Mouse (Mus musculus): ENCODE data around the gene Man2b1. TPM values are rescaled to one million over a fixed set of nuclear protein-coding genes. Genes with fewer than 3 reads are reported as not detected.

Gene Man2b1
- polyA plus RNA-seq (2015; fragmentation: Nextera tagmentation; extraction: Ambion mirVana) = 64.0 and 68.4 TPM in 2 replicates

DNA sequence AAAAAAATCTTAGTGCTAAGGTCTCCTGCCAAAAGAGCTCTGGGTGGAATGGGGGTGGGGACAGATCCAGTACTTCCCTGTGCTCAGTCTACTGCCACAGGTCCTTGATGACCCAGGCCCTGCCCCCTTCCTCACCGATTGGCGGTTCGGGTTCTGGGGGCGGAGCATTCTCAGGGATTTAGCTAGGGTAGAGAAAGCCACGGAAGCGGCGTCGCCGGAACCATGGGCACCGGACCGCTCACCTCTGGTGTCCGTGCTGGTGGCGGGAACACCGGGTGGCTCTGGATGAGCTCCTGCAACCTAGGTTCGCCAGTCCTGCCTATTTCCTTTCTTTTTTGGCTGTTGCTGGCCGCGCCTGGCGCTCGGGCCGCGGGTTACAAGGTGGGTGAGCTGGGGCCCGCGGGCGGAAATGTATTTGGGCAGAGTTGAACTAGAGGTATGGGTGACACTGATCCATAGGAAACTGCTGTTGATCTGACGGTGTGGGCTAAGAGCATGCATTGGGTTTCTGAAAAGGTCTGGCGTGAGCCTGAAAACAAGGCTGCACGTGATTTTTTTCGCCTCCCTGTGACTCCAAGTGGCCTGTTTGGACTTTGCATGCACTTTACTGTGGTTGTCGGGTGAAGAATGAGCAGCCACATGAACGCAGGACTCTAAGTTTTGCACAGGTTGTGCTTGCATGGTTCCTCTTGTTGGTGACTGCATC, at the start of gene Man2b1:
TSS of gene Man2b1 (plus strand) at position 163 of the 706 bp plus-strand sequence.
- DNase-seq (ENCODE audit: low spot score) = peak; percentile 87

DNA sequence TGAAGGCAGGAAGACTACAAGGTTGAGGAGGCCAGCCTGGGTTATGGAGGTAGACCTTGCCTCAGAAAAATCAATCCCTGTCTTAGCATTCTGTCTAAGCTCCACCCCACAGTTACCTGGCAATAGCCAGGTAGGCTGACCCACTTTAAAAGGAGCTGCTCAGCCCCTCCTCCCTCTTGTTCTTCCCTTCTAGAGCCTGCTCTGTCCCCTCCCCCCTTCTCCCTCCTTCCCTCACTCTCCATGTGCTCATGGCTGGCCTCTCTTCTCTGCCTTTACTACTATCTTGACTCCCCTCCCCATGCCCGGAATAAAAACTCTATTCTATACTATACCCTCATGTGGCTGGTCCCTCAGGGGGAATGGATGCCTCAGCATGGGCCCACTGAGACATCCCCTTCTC, 49.2 kb upstream of the Man2b1 start:
- no peak for DNase-seq (ENCODE audit: low spot score)

DNA sequence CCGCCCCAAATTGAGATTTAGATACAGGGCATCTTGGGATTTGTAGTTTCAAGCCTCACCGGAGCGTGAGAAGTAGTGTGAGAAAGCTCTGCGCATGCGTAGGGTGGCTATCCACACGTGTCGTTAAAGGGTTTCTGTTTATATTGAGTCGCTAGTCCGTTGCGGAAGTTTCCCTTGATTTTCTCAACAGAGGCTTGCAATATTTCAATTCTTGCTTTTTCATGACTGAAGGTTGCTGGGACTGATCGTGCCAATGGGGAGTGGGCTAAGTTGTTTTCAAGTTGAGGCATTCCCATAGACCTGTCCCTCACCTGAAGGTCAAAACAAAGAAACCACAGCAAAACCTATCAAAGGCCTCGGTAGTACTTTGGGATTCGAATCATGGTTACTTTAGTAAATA, 48.3 kb upstream of the Man2b1 start:
- DNase-seq (ENCODE audit: low spot score) = peak; percentile 92

DNA sequence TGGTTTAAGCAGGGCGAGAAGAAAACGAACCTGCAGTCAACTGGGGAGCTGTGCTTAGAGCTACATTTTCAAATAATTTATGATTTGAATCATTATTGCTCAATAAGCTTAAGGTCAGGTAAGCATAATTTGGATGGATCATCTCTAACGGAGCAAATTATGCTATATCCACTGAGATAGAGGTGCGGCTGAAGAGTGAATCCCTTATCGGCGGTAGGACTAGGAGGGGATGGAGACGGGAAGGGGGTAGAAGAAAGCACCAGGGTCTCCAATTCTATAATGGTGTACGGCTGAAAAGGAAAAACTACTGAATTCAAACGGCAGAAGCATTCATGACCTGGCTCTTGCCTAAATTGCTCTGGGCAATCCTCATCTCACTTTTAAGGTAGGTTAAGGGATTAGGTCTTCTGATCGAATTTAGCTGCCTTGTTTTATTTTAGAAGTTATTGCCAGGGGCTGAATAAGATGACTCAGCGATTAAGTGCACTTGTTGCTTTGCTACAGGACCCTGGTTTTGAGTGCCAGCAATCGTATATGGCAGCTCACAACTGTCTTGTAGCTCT, 47.8 kb upstream of the Man2b1 start:
- no peak for DNase-seq (ENCODE audit: low spot score)

DNA sequence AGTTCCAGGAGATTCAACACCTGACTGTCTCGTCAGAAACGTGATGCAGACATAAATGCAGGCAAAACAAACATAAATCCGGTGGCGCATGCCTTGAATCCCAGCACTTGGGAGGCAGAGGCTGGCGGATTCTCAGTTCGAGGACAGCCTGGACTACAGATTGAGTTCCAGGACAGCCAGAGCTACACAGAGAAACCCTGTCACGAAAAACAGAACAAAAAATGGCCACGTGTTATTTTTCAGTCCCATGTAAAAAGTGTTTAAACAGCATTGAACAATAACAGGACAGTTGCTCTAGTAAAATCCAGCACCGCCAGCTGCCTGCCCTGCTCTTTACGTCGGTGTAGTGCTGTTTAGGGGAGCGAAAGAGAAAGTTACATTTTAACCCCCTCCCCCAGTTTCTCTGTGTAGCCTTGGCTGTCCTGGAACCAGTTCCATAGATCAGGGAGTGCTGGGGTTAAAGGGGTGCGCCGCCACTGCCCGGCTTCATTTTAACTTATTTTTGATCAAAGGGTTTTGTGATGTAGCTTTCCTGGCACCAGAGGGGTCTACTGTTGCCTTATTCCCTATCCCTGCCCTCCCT, 47.3 kb upstream of the Man2b1 start:
- peak; percentile 52 for DNase-seq (ENCODE audit: low spot score)

DNA sequence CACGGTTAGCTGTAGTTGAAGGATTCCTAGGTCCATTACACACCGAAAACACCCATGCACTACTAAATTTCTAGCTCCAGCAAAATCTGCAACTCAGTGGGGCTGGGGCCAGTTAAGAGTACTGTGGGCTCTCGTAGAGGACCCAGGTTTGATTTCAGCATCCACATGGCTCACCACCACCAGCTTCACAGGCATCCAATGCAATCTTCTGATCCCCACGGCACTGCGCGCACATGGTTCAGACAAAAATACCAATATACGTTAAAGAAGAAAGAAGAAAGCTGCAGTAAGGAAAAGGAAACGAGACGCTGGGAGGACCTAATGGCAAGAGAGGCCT, 46.7 kb upstream of the Man2b1 start:
- DNase-seq (ENCODE audit: low spot score) = no peak

DNA sequence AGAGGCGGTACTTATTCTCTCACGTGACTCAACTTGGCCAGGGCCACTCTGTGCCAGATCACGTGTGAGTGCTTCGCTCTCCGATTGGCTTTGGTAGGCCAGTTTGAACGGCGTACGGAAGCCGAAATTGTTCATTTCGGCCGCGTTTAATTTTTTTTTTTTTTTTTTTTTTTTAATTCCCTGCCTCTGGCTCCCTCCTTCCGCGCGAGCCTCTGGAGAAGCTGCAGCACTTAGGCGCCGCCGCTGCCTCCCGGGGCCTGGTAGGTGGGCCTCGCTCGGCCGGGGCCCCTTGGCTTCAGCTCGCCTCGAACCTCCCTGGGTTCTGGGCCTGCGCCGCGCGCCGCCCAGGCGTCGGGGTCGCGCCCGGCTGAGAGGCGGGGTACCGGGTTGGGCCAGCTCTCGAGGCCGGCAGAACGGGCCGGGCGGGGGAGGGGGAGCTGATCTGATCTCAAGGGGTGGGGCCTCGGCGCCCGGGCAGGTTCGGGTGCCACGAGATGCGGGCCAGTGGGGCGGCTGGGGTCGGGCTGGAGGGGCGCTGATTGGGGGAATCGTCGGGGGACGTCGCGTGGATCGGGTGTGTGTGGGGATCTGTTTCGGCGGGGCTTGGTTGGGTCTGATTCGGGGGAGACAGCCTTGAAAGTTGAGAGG, 46.2 kb upstream of the Man2b1 start, which contains the start of gene Tnpo2:
TSS of gene Tnpo2 (plus strand) at position 198 of the 648 bp plus-strand sequence.
- DNase-seq (ENCODE audit: low spot score) = peak; percentile 95

DNA sequence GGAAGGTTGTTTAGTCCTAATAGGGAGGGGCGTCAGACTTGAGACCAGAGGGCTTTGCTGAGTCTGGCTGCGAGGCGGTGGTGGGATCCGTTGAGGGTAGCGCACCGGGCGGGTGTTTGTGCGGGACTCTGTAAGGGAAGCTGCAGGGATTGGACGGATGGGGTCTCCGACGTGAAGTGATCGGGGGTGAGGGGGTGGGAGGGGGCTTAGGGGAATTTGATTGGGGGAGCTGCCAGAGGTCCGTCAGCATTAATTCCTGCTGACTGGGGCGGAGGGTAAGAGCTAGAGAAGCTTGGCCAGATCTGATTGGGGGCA, 45.7 kb upstream of the Man2b1 start:
- DNase-seq (ENCODE audit: low spot score) = no peak

DNA sequence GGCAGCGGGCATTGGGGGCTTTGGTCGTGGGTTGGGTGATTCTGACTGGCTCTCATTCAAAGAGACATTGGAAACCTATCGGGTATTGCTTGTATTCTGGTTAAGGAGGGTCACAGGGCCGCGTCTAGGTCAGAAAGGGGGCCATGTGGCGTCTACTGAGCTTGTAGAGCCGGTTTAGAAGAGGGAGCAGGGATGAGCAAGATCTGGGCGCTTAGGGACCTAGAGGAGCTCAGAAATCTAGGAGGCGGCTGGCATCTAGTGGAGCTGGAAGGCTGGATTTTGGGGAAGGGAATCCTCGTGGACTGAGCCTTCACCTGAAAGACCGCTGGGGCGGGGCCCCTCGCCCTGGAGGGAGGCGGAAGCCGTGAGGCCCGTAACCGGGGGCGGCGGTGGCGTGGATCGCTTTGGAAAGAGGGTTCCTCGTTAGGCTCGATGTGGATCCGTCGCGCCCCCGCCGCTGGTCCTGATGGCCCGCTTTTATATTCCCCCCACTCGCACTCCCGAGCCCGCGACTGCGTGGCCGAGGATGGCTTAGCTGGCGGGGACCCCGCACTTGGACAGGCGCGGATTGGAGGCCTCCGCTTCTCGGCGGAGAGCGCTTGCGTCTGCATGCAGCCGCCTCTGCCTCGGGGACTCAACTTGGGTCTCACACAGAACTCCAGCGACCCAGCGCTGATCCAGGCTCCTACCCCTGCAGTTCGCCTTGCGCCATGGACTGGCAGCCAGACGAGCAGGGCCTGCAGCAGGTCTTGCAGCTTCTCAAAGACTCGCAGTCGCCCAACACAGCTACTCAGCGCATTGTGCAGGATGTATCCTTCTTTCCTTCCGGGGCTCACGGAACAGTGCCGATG, 45.2 kb upstream of the Man2b1 start:
- peak; percentile 70 for DNase-seq (ENCODE audit: low spot score)

DNA sequence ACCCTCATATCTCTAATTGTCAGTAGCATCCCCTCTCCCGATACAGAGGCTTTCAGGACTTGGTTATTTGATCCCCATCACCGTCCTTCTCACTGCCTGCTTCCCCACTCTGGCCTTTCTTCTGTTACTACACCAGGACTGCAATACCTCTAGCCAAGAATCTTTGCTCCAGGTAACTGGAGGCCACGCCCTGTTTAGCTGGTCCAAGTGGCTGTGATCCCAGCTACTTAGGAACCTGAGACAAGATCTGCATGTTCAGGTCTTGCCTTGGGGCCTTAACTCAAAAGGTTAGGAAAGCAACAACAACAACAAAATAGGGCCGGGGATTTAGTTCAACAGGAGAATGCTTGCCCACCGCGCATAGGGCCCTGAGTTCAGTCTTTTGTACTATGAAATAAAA, 39.5 kb upstream of the Man2b1 start:
- DNase-seq (ENCODE audit: low spot score) = no peak

DNA sequence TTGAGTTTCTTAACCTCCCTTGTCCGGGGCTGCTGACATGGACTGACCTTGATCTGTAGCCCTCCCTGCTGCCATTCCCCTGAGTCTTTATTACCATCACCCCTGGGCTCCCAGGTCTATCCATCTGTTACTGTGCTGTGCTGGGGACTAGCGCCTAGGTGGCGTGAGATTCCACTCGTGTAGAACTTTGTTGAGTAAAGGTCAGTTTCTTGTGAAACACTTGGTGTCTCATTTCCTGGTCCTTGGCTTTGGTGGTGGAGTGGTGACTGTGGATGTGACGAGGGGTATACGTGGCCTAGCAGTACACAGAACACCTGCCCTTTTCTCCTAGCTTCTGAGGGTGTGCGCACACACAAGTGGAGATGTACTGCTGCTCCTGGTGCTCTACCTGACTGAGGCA, 25.7 kb upstream of the Man2b1 start:
- DNase-seq (ENCODE audit: low spot score) = no peak

DNA sequence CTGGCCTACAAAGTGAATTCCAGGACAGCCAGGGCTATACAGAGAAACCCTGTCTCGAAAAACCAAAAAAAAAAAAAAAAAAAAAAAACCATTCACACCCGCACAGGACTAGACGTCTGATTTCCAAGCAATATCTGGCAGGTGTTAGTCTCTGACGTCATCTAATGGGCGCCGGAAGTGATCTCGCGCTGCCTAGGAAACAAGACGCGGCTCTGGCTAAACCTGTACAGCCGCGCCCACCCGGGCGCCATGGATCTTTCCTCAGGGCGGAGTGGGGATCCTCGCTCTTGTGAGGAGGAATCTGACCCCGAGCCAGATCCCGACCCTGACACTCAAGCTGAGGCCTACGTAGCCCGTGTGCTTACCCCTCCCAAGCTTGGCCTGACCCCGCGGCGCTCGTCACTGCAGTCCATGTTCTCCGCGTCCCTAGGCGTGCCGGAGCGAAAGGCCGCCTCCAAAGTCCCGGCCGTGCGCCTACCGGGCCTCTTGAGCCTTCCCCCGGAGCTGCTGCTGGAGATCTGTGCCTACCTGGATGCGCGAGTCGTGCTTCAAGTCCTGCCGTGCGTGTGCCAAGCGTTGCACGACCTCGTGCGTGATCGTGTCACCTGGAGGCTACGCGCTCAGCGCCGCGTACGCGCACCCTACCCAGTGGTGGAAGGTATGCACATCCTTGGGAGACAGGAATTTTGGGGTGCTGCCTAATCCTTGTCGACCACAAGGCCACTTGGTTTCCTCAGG, 23.0 kb upstream of the Man2b1 start, which contains the start of gene Fbxw9:
TSS of gene Fbxw9 (plus strand) at position 177 of the 738 bp plus-strand sequence.
- peak; percentile 90 for DNase-seq (ENCODE audit: low spot score)

DNA sequence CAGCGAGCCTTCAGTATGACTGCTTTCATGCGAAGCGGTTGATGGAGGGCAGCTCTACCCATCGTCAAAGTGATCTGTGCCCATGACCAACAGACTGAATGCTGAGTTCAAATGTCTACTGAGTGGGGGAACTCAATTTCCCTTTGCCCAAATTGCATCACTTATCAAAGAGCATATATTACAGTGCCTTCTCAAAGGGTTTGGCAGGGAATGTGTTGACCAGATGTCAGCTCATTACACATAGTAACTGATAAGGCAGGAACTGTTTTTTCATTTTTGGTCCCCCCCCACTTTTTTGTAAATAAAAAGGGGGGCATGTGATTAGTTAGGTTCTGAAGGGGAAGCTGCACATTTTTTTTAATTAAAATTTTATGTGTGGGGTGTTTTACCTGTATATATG, 20.5 kb upstream of the Man2b1 start:
- no peak for DNase-seq (ENCODE audit: low spot score)

DNA sequence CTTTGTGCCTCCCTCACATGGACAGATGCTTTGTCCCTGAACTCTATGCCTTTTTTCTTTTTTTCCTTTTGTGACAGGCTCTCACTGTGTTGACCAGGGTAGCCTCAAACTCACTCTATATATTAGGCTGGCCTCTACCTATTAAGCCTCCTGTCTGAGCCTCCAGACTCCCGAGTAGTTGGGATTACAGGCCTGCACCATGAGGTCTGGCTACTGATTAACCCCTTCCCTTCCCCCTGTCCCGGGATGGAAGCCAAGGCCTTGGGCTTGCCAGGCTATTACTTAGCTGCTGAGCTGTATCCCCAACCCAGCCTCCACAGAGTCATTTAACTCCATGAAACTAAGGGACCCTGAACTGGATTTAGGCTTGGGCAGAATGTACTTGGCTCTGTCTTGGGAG, 17.9 kb upstream of the Man2b1 start:
- DNase-seq (ENCODE audit: low spot score) = no peak

DNA sequence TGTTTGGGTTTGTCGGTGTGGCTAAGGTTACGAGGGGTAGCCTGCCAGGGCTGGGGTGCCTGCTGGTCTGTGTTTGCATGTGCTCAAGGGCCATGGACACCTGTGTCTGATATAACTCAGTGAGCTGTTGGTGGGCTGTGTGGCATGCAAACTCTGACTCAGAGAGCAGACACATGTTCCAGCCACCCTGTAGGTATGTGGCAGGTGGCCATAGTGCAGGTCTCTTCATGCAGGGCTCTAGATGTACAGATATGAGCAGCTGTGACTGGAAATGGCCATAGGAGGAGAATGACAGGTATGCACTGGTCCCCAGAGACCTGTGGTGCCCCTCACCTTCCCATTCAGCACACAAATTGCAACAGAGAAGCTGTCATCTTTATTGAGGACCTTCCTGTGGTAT, 15.9 kb upstream of the Man2b1 start:
- DNase-seq (ENCODE audit: low spot score) = no peak

DNA sequence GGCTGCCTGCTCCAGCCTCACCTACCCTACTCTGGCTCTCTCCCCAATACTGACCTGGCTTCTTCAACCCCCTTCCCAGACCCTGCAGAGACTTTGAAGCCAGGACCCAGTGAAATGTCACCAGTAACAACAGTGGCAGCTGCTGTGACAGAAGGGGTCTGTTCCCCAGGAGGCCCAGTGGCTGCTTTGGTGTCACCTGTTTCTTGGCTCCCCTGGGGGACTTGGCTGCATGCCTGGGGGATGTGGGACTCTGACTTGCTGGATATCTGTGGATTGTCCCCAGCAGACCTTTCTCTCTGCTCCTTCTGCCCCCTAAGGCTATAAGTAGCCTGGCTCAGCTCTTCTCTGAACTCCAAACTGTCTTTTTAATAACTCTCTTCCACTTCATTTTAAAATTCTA, 15.1 kb upstream of the Man2b1 start, which contains the start of gene Gm5741:
TSS of gene Gm5741 (minus strand) at position 1 of the 400 bp plus-strand sequence.
- no peak for DNase-seq (ENCODE audit: low spot score)

DNA sequence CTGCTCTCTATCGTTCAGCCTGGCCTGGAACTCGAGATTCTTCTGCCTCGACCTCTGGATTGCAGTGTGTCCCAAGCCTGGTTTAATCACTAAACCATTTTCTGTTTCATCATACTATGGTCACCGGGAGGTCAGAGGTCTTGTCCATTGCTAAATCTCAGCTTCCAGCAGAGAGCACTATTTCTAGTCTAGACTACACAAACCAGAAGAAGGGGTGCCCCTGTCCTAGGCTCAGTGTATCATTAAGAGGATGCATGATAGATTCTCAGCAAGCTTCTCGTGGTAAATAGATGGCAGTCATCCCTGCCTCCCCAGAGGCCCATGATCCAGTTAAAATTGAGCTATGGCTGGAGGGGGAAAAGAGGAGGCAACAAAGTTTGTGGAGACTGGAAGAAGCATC, 12.0 kb upstream of the Man2b1 start:
- DNase-seq (ENCODE audit: low spot score) = no peak

DNA sequence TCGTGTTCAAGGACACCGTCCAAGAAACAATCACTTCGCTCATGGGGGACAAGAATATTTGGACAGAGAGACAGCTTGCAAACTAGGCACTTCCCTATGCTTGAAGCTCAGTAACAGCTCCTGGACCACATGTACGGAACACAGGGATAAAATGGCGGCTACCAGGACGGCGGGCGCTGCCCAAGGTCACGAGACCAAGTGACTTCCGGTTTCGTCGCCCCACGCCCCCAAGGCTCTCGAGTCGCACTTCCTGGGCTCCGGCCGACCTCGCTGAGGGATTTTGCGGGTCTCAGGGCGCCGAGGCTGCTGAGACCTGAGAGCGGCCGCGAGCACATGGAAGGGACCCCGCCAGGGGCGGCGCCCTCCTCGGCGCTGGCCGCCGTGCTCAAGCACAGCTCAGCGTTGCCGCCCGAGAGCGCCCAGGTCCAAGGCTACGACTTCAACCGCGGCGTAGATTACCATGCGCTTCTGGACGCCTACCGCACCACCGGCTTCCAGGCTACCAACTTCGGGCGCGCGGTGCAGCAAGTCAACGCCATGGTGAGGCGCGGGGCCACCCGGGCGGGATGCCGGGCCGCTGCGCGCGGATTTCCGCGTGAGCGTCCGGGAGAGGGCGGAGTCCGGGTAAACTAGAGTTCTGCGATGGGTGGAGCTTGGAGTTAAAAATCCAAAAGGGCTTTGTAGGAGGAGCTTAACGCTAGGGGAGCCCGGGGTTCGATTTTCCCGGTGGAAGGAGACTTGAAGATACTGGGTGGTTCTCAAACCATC, 11.4 kb upstream of the Man2b1 start, which contains the start of gene Dhps:
TSS of gene Dhps (plus strand) at position 244 of the 768 bp plus-strand sequence.
- DNase-seq (ENCODE audit: low spot score) = peak; percentile 89

DNA sequence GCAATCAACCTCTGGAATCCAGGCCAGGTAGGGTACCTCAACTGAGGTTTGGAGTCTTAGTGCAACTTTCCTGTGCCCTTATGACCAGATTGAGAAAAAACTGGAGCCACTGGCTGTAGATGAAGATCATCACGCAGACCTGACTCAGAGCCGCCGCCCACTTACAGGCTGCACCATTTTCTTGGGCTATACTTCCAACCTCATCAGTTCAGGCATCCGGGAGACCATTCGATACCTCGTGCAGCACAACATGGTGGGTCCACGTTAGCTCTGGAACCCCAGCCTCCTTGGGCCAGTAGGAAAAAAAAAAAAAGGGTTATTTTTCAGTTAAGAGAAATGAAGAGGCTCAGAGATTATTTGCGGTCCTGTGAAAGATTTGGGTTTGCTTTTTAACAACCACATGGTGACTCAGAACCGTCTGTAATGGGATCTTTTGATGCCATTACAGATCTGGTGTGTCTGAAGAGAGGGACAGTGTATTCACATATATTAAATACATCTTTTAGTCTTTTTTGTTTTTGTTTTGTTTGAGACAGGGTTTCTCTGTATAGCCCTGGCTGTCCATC, 10.6 kb upstream of the Man2b1 start:
- peak; percentile 11 for DNase-seq (ENCODE audit: low spot score)
